Mouse (Mus musculus) macrophage (primary cell): ENCODE results near the gene Fhad1. TPM values are rescaled to one million over a fixed set of nuclear protein-coding genes. Genes with fewer than 3 reads are reported as not detected.
A peak's percentile ranks its signal among the peaks of the same experiment; 100 is the strongest.
"Not testable (repeated sequence)": the region's sequence is repeated elsewhere in the genome, so short reads cannot be mapped to it uniquely, and the experiment has no call there.

Experiments
- H3K27ac ChIP-seq: fragments of 350-480 bp; formaldehyde crosslinking; 2 replicates; pipeline ENCODE4 v1.9.0; 2021
- H3K36me3 ChIP-seq: fragments of 350-480 bp; formaldehyde crosslinking; 2 replicates; pipeline ENCODE4 v1.9.0; 2021; ENCODE audit errors: inconsistent target
- H3K4me3 ChIP-seq: fragments of 350-480 bp; formaldehyde crosslinking; 2 replicates; pipeline ENCODE4 v1.9.0; 2021; ENCODE audit errors: inconsistent target
- H3K79me2 ChIP-seq: fragments of 350-480 bp; formaldehyde crosslinking; 2 replicates; pipeline ENCODE4 v1.9.0; 2021; ENCODE audit errors: inconsistent target
- WGBS: methylation state at CpG from one replicate; pipeline ENCODE4 v1.1.7; 2026; ENCODE audit warnings: inconsistent platforms; ENCODE audit not compliant: missing documents; 5-methylcytosine and 5-hydroxymethylcytosine counted together
- polyA plus RNA-seq: library from polyadenylated mRNA; stranded (reverse); fragments of 250-400 nt; gene quantifications from 3 replicates; pipeline ENCODE4 v1.2.4, GENCODE M21; 2018; ENCODE audit warnings: inconsistent platforms

Fhad1 gene
- polyA plus RNA-seq, 1 experiment from 2014 or later, result 5.4 TPM

DNA sequence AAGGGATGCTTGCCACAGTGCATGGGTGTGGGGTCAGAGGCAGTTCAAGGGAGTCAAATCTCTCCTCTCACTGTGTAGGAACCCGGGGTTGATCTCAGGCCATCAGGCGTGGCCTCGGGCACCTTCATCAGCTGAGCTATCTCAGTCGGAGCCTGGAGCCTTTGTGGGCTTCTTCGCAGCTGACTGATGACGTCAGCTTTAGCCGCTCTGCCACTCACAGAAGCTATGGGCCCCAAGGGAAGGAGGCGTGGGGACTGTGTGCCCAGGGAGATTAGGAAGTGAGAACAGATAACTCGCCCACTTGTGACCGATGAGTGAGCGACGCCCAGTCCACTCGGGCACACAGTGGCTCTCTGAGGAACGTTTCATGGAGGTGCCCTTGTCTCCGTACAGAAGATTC lies 2.8 kb upstream of the Fhad1 start:
- Histone ChIP-seq H3K79me2 (peaks cover 29% of the 10 kb centered on the region; the same call in 1 of the 2 replicates), H3K36me3 (no peaks in the 10 kb centered on the region), H3K4me3 (peak overlapping the region; percentile 36), H3K27ac (peak overlapping the region; percentile 66)
- 31% methylated on average over 15 of the region's 15 CpGs for WGBS

- 84% methylated on average over 13 of the region's 13 CpGs for WGBS
- Histone ChIP-seq H3K27ac (no peak overlapping the region), H3K4me3 (no peak overlapping the region)
Observed at GRCm38 (mm10) chr4:142011236-142011635, 3.6 kb downstream of the Fhad1 start.

GRCm38 (mm10) chr4:142010441-142010840 lies 4.4 kb downstream of the Fhad1 start:
- Histone ChIP-seq H3K27ac (no peak overlapping the region), H3K36me3 (no peaks in the 10 kb centered on the region), H3K4me3 (no peak overlapping the region), H3K79me2 (no peaks in the 10 kb centered on the region)
- 21% methylated on average over 7 of the region's 7 CpGs for WGBS

More at GRCm38 (mm10) chr4:142011236-142011635, 3.6 kb downstream of the Fhad1 start:
- H3K36me3 ChIP-seq, result no peaks in the 10 kb centered on the region
- H3K79me2 ChIP-seq, result no peaks in the 10 kb centered on the region

DNA sequence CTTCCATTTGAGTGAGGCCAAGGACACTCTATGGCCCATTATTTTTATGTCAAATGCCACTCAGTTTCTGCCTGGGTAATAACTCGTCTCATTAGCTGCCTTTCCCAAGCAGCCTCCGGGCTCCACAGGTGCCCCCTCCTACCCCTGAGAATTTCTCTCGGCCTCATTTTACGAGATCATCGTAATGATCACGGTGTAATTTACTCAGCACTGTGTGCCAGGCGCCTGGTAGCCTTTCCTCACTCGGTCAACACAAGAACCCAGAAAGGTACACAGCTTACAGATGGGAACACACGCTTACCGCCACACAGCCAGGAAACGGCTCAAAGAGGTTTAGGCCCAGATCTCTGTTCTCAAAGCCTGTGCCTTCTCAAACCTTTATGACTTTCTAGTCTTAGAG lies 6.7 kb downstream of the Fhad1 start:
- no peak overlapping the region for H3K4me3 ChIP-seq
- 93% methylated on average over 11 of the region's 11 CpGs for WGBS
- no peaks in the 10 kb centered on the region for H3K79me2 ChIP-seq
- no peak overlapping the region for H3K27ac ChIP-seq
- no peaks in the 10 kb centered on the region for H3K36me3 ChIP-seq

DNA sequence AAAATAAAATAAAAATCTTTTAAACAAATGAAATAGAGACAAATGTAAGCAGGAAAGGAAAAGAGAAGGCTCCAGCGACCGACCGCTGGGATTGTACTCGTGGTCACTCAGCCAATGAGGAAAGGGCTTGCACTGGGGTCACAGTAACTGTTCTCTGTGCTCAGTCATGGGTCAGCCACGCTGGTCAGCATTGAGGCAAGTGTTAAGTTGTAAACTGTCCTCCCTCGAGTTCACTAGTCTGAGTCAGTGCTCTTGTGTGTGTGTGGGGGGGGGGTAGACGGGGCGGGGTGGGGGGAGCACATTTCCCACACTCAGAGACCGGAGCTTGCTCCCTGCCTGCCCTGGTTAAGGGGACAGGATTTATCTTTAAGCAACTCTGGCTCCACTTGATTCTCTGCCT lies 14.3 kb downstream of the Fhad1 start:
- no peaks in the 10 kb centered on the region for H3K36me3 ChIP-seq
- H3K27ac ChIP-seq, result no peak overlapping the region
- WGBS, result 85% methylated on average over 9 of the region's 9 CpGs
- H3K79me2 ChIP-seq, result no peaks in the 10 kb centered on the region
- no peak overlapping the region for H3K4me3 ChIP-seq

DNA sequence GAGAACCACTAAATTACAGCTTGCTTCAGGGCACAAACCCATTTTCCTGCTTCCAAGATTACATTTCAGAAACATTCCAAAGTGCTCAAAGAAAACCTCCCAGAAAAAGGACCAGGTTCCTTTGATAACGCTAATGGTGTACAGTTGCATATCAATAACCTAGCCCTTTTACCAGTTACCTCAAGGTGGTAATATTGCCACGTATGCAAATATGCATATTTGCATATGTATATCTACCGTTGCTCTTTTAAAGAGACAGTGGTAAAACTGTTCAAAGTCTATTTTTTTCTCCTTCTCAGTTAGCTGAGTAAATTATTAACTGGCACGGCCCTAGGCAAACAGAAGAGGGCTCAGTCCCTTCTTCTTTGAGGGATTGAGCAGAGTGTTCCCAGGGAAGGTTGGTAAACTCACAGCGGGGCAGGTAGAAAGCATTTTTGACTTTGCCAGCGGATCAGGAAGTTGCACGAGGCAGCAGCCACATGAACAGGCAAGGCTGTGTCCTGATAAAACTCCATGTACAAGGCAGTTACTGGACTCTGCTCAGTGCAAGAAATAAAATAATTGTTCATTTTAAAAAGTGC lies 15.3 kb downstream of the Fhad1 start:
- WGBS, result 60% methylated on average over 7 of the region's 7 CpGs

DNA sequence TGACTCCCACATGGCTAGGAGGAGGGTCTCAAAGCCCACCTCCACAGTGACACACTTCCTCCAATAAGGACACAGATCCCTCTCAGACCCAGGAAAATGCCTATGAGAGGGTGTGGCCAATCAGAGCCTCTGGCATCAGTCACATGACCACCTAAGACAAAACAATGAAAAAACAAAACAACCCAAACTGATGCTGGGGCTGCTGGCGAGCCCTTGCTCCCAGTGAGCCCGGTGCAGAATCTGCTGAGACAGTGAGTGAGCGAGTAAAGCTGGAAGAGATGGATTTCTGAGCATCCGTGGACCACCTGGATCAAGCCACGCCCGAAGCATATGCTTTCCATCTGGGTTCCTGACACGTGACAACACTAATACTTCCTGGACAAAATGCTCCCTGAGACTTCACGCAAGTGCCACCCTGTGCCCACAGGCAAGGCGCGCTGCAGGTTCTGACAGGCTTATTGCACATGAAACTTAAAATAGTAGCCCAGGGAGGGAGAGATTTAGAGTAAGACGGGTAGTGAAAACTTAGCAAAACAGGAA lies 16.5 kb downstream of the Fhad1 start:
- Histone ChIP-seq H3K79me2 (no peaks in the 10 kb centered on the region), H3K36me3 (no peaks in the 10 kb centered on the region), H3K27ac (peak overlapping the region; percentile 32), H3K4me3 (peak overlapping the region; percentile 14)
- 12% methylated on average over 11 of the region's 11 CpGs for whole genome bisulfite sequencing

More for the DNA sequence above, 15.3 kb downstream of the Fhad1 start:
- H3K4me3 ChIP-seq, result no peak overlapping the region
- no peaks in the 10 kb centered on the region for H3K79me2 ChIP-seq
- H3K36me3 ChIP-seq, result no peaks in the 10 kb centered on the region
- no peak overlapping the region for H3K27ac ChIP-seq

- Histone ChIP-seq H3K4me3 (no peak overlapping the region), H3K27ac (no peak overlapping the region), H3K79me2 (no peaks in the 10 kb centered on the region), H3K36me3 (no peaks in the 10 kb centered on the region)
- 95% methylated on average over 3 of the region's 3 CpGs for WGBS
Observed at GRCm38 (mm10) chr4:141996880-141997279, 18.0 kb downstream of the Fhad1 start.

GRCm38 (mm10) chr4:141996086-141996485 lies 18.8 kb downstream of the Fhad1 start:
- Histone ChIP-seq H3K27ac (no peak overlapping the region), H3K79me2 (no peaks in the 10 kb centered on the region), H3K4me3 (no peak overlapping the region), H3K36me3 (no peaks in the 10 kb centered on the region)
- 95% methylated on average over 7 of the region's 7 CpGs for WGBS

DNA sequence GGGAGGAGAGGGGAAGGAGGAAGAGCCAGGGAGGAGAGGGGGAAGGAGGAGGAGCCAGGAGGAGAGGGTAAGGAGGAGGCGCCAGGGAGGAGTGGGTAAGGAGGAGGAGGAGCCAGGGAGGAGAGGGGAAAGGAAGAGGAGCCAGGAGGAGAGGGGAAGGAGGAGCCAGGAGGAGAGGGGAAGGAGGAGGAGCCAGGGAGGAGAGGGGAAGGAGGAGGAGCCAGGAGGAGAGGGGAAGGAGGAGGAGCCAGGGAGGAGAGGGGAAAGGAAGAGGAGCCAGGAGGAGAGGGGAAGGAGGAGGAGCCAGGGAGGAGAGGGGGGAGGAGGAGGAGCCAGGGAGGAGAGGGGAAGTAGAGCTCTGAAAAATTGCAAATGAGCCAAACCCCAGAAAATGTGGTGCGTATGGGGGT lies 20.8 kb downstream of the Fhad1 start:
- H3K79me2 ChIP-seq, H3K36me3 ChIP-seq, H3K4me3 ChIP-seq: not testable (repeated sequence)
- H3K27ac ChIP-seq, result peak overlapping the region; percentile 56
- 0% methylated on average over 1 of the region's 2 CpGs for WGBS

DNA sequence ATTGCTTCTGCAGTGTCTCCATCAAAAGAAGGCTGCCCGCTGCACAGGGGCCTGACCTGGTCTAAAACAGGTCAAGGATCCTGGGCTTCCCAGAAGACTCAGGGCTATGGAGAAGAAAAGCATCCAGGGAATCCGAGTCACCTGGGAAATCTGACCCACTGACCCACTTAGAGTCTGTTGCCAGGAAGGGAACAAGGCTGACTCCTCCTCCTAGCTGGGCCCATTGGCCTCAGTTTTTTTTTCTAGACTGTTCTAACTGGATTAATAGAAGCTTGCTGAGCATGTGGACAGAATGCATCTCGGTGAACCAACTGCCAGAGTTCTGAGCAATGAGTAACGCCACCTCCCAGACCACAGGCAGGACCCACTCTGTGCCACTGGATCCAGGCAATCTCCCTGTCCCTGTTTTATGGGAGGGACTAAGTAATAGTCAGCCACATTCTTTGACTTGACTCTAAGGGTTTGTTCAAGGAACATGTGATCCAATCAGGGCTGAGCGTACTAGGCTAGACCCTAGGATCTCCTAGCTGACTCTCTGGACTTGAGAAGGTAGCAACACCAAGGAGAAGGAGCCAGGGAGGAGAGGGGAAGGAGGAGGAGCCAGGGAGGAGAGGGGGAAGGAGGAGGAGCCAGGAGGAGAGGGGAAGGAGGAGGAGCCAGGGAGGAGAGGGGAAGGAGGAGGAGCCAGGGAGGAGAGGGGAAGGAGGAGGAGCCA lies 21.4 kb downstream of the Fhad1 start:
- Histone ChIP-seq H3K79me2 (no peaks in the 10 kb centered on the region), H3K27ac (no peak overlapping the region), H3K4me3 (no peak overlapping the region), H3K36me3 (no peaks in the 10 kb centered on the region)
- WGBS, result 74% methylated on average over 5 of the region's 5 CpGs

DNA sequence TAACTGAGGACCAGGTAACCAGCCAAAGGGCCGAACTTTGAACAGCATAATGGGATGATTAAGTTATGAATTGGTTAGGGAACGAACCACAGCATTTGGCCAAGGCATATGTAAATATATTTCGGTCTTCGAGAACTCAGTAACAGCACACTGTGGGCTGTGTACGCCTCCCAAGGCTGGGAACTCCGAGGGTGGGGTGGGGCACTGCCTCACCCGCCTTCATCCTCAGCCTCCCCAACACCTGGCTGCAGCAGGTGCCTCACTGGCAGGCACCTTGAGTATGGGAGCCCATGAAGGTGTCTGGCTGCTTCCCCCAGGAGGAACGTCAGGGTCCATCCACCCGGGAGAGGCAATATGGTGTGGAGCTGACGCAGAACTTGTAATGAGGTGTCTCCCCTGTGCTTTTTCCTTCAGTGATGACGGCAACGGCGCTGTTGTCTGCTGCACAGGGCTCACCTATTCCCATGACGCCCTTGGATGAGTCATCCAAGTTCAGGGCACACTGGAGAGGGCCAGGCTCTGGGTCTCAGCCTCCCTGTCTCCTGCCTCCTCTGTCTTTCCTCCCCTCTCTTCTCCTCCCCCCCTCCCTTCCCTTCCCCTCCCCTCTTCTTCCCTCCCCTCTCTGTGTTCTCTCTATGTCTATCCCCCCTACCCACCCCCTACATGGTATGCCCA lies 22.2 kb downstream of the Fhad1 start:
- Histone ChIP-seq H3K79me2 (no peaks in the 10 kb centered on the region), H3K4me3 (no peak overlapping the region), H3K27ac (no peak overlapping the region), H3K36me3 (no peaks in the 10 kb centered on the region)
- WGBS, result 91% methylated on average over 14 of the region's 14 CpGs

GRCm38 (mm10) chr4:141988178-141988577 lies 26.7 kb downstream of the Fhad1 start:
- no peaks in the 10 kb centered on the region for H3K36me3 ChIP-seq
- no peak overlapping the region for H3K27ac ChIP-seq
- no peaks in the 10 kb centered on the region for H3K79me2 ChIP-seq
- no peak overlapping the region for H3K4me3 ChIP-seq
- 55% methylated on average over 1 of the region's 1 CpGs for WGBS

DNA sequence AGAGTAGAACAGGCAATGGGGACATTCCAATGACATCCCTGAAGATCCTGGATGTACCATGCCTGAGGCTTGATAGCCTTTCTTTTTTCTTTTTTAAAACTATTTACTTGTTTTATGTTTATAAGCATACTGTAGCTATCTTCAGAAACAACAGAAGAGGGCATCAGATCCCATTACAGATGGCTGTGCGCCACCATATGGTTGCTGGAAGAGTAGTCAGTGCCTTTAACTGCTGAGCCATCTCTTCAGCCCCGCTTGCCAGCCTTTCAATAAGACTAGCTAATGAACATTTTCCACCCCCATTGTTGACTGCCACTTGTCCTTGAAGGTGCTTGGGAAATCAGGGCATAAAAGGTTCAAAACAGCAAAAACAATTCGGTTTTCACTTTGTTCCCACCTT lies 31.2 kb downstream of the Fhad1 start:
- WGBS, result 68% methylated on average over 3 of the region's 3 CpGs
- no peak overlapping the region for H3K4me3 ChIP-seq

DNA sequence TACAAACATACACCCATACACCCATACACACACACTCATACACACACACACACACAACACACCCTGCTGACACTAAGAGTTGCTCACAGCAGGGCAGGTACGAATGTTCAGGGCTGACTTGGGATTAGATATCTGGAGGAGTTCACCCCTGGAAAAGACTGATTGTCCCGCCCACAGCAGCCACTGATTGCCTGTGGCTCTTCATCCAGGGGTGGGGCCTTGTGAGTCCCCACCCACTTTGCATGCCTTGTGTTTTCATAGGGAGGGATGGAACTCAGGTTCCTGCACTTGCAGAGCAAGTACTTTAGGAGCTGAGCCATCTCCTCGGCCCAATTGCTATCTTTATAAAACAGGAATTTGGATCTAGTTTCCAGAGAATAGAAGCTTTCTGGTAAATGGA lies 33.4 kb downstream of the Fhad1 start:
- Histone ChIP-seq H3K4me3 (no peak overlapping the region), H3K27ac (no peak overlapping the region), H3K79me2 (no peaks in the 10 kb centered on the region), H3K36me3 (no peaks in the 10 kb centered on the region)
- WGBS, result 96% methylated on average over 3 of the region's 3 CpGs

More for the DNA sequence above, 31.2 kb downstream of the Fhad1 start:
- no peak overlapping the region for H3K27ac ChIP-seq
- H3K79me2 ChIP-seq, result no peaks in the 10 kb centered on the region
- no peaks in the 10 kb centered on the region for H3K36me3 ChIP-seq
